Mouse (Mus musculus): ENCODE measurements around the gene Aif1l.
"Not testable (repeated sequence)": the region's sequence is repeated elsewhere in the genome, so short reads cannot be mapped to it uniquely, and the experiment has no call there.

Gene Aif1l

GRCm38 (mm10) chr2:31950058-31950871 lies at the start of gene Aif1l:
TSS of gene Aif1l (plus strand) at chr2:31950139.
- no peak for DNase-seq (ENCODE audit: low read depth, low spot score)

GRCm38 (mm10) chr2:31900932-31901331 lies 49.0 kb upstream of the Aif1l start:
- no peak for DNase-seq (ENCODE audit: low read depth, low spot score)

GRCm38 (mm10) chr2:31901659-31902362 lies 48.1 kb upstream of the Aif1l start:
- no peak for DNase-seq (ENCODE audit: low read depth, low spot score)

GRCm38 (mm10) chr2:31904089-31904488 lies 45.9 kb upstream of the Aif1l start:
- no peak for DNase-seq (ENCODE audit: low read depth, low spot score)

GRCm38 (mm10) chr2:31904622-31905021 lies 45.3 kb upstream of the Aif1l start:
- no peak for DNase-seq (ENCODE audit: low read depth, low spot score)

GRCm38 (mm10) chr2:31905682-31906081 lies 44.3 kb upstream of the Aif1l start:
- DNase-seq (ENCODE audit: low read depth, low spot score), result no peak

GRCm38 (mm10) chr2:31906407-31906806 lies 43.5 kb upstream of the Aif1l start:
- DNase-seq (ENCODE audit: low read depth, low spot score), result no peak

GRCm38 (mm10) chr2:31912575-31912974 lies 37.4 kb upstream of the Aif1l start:
- no peak for DNase-seq (ENCODE audit: low read depth, low spot score)

- DNase-seq (ENCODE audit: low read depth, low spot score), result not testable (repeated sequence)
Observed at GRCm38 (mm10) chr2:31914213-31914612, 35.7 kb upstream of the Aif1l start.

- peak; percentile 49 for DNase-seq (ENCODE audit: low read depth, low spot score)
Observed at GRCm38 (mm10) chr2:31915112-31915511, 34.8 kb upstream of the Aif1l start.

GRCm38 (mm10) chr2:31917636-31918035 lies 32.3 kb upstream of the Aif1l start:
- no peak for DNase-seq (ENCODE audit: low read depth, low spot score)

GRCm38 (mm10) chr2:31923645-31924044 lies 26.3 kb upstream of the Aif1l start:
- DNase-seq (ENCODE audit: low read depth, low spot score), result no peak

GRCm38 (mm10) chr2:31924811-31925210 lies 25.1 kb upstream of the Aif1l start:
- DNase-seq (ENCODE audit: low read depth, low spot score), result no peak

- DNase-seq (ENCODE audit: low read depth, low spot score), result no peak
Observed at GRCm38 (mm10) chr2:31925936-31926335, 24.0 kb upstream of the Aif1l start.

GRCm38 (mm10) chr2:31929664-31930063 lies 20.3 kb upstream of the Aif1l start:
- no peak for DNase-seq (ENCODE audit: low read depth, low spot score)

GRCm38 (mm10) chr2:31934551-31934950 lies 15.4 kb upstream of the Aif1l start:
- DNase-seq (ENCODE audit: low read depth, low spot score), result no peak

GRCm38 (mm10) chr2:31935054-31935453 lies 14.9 kb upstream of the Aif1l start:
- DNase-seq (ENCODE audit: low read depth, low spot score), result no peak

- no peak for DNase-seq (ENCODE audit: low read depth, low spot score)
Observed at GRCm38 (mm10) chr2:31938298-31938697, 11.6 kb upstream of the Aif1l start.

GRCm38 (mm10) chr2:31943011-31943410 lies 6.9 kb upstream of the Aif1l start:
- DNase-seq (ENCODE audit: low read depth, low spot score), result no peak

GRCm38 (mm10) chr2:31945580-31945979 lies 4.4 kb upstream of the Aif1l start:
- DNase-seq (ENCODE audit: low read depth, low spot score), result no peak

- DNase-seq (ENCODE audit: low read depth, low spot score), result no peak
Observed at GRCm38 (mm10) chr2:31948392-31948791, 1.5 kb upstream of the Aif1l start.

GRCm38 (mm10) chr2:31948801-31949200 lies 1.1 kb upstream of the Aif1l start:
- no peak for DNase-seq (ENCODE audit: low read depth, low spot score)

- no peak for DNase-seq (ENCODE audit: low read depth, low spot score)
Observed at GRCm38 (mm10) chr2:31950966-31951365, 1.0 kb downstream of the Aif1l start.
